ENCODE assay signal across 16 mouse cellular contexts in the genomic region with DNA sequence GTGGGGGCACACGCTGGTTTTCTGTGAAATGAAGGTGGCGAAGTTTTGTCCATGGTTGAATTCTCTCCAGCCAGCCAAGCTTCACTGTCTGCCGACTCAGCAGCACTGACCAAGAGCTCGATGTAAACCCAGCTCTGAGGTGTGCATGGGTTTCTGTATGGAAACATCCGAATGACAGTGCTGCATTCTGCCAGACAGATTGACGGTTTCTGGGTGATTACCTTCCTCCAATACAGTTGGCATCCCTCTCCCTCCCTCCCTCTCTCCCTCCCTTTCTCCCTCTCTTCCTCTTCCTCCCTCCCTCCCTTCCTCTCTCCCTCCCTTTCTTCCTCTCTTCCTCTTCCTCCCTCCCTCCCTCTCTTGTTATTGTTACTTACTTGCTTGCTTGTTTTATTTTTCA.
A peak's percentile ranks its signal among the peaks of the same experiment; 100 is the strongest.
DNase-seq lines count a peak whose midpoint lies in the region; ATAC-seq and TF ChIP-seq lines count a peak whose summit lies in the region.
"Had no signal": no experiment of that assay in that cellular context is flagged by ENCODE, and none has a peak within 500 bp of the region (broad histone marks: within the 10 kb centered on the region; RNA-seq: fewer than 3 reads in every experiment).

No protein-coding gene starts in this region.

- peak overlapping the region; percentile 81 for H3K27ac ChIP-seq in midbrain, embryonic 13.5 days
- H3K27ac ChIP-seq in midbrain, postnatal 0 days (ENCODE audit: low read depth, low read length), result no peak overlapping the region
- H3K27ac ChIP-seq in forebrain, embryonic 12.5 days, result peak overlapping the region; percentile 80
- peak overlapping the region; percentile 83 for H3K27ac ChIP-seq in hindbrain, embryonic 13.5 days
- peak overlapping the region; percentile 51; the same call in 1 of the 2 replicates for H3K27ac ChIP-seq in neural tube, embryonic 15.5 days (replicated peaks)

- WGBS in midbrain, embryonic 13.5 days, result 56% methylated on average over 6 of the region's 6 CpGs
- WGBS in midbrain, postnatal 0 days, result 46% methylated on average over 6 of the region's 6 CpGs
- WGBS in forebrain, embryonic 12.5 days, result 64% methylated on average over 6 of the region's 6 CpGs
- 44% methylated on average over 6 of the region's 6 CpGs for WGBS in hindbrain, embryonic 13.5 days
- WGBS in neural tube, embryonic 15.5 days, result 42% methylated on average over 6 of the region's 6 CpGs

- no peak for TF ChIP-seq CTCF in midbrain, postnatal 0 days (IDR thresholded peaks at IDR 0.05)

- no peaks in the 10 kb centered on the region for H3K9me3 ChIP-seq in midbrain, embryonic 13.5 days
- H3K9me3 ChIP-seq in midbrain, postnatal 0 days (ENCODE audit: low read length), result no peaks in the 10 kb centered on the region
- H3K9me3 ChIP-seq in forebrain, embryonic 12.5 days, result no peaks in the 10 kb centered on the region
- H3K9me3 ChIP-seq in hindbrain, embryonic 13.5 days, result no peaks in the 10 kb centered on the region
- H3K9me3 ChIP-seq in neural tube, embryonic 15.5 days (replicated peaks), result no peaks in the 10 kb centered on the region

- H3K4me3 ChIP-seq in midbrain, embryonic 13.5 days (replicated peaks), result no peak overlapping the region
- no peak overlapping the region for H3K4me3 ChIP-seq in midbrain, postnatal 0 days (ENCODE audit: low read depth, low read length)
- H3K4me3 ChIP-seq in forebrain, embryonic 12.5 days (replicated peaks), result no peak overlapping the region
- no peak overlapping the region for H3K4me3 ChIP-seq in hindbrain, embryonic 13.5 days
- no peak overlapping the region for H3K4me3 ChIP-seq in neural tube, embryonic 15.5 days (replicated peaks)

- DNase-seq in midbrain, postnatal 0 days (ENCODE audit: low spot score), result no peak
- no peak for DNase-seq in kidney, postnatal 36 days
- DNase-seq in embryo, embryonic 10.5 days (ENCODE audit: low spot score), result no peak
- DNase-seq: cerebellum, postnatal 14 days; gastrocnemius, postnatal 10 days; kidney, adult 9 months; left cerebral cortex, postnatal 4 days; lung, embryonic 14.5 days; lung, postnatal 4 days; spleen, adult 18-20 months; thymus, adult 2 months had no signal

- no peak overlapping the region for H3K4me2 ChIP-seq in midbrain, embryonic 13.5 days (replicated peaks)
- H3K4me2 ChIP-seq in midbrain, postnatal 0 days (ENCODE audit: low read depth, low read length, poor library complexity, severe bottlenecking), result no peak overlapping the region
- no peak overlapping the region for H3K4me2 ChIP-seq in forebrain, embryonic 12.5 days
- H3K4me2 ChIP-seq in hindbrain, embryonic 13.5 days, result no peak overlapping the region
- no peak overlapping the region for H3K4me2 ChIP-seq in neural tube, embryonic 15.5 days
- H3K4me2 ChIP-seq: lung, embryonic 14.5 days had no signal

- no peaks in the 10 kb centered on the region for H3K27me3 ChIP-seq in midbrain, embryonic 13.5 days
- no peaks in the 10 kb centered on the region for H3K27me3 ChIP-seq in midbrain, postnatal 0 days (ENCODE audit: insufficient read depth, low read length)
- no peaks in the 10 kb centered on the region for H3K27me3 ChIP-seq in forebrain, embryonic 12.5 days
- H3K27me3 ChIP-seq in hindbrain, embryonic 13.5 days, result no peaks in the 10 kb centered on the region
- no peaks in the 10 kb centered on the region for H3K27me3 ChIP-seq in neural tube, embryonic 15.5 days (replicated peaks)

- no peaks in the 10 kb centered on the region for H3K36me3 ChIP-seq in midbrain, embryonic 13.5 days
- no peaks in the 10 kb centered on the region for H3K36me3 ChIP-seq in midbrain, postnatal 0 days (ENCODE audit: insufficient read depth, low read length)
- H3K36me3 ChIP-seq in forebrain, embryonic 12.5 days (replicated peaks), result no peaks in the 10 kb centered on the region
- H3K36me3 ChIP-seq in hindbrain, embryonic 13.5 days, result no peaks in the 10 kb centered on the region
- H3K36me3 ChIP-seq in neural tube, embryonic 15.5 days, result no peaks in the 10 kb centered on the region

- ATAC-seq in midbrain, embryonic 13.5 days, result no peak
- ATAC-seq in midbrain, postnatal 0 days (ENCODE audit: low FRiP score), result no peak
- no peak for ATAC-seq in forebrain, embryonic 12.5 days (ENCODE audit: low FRiP score)
- no peak; the same call in 1 of the 2 replicates for ATAC-seq in hindbrain, embryonic 13.5 days (ENCODE audit: low FRiP score)
- 0 out of 2 replicates have a peak, but pooled peaks have one; percentile 23 for ATAC-seq in neural tube, embryonic 15.5 days (ENCODE audit: low FRiP score)
- ATAC-seq: inflammation-experienced regulatory T-cells, adult 6 months had no signal

- 0 out of 2 replicates have a peak overlapping the region, but pooled peaks have one; percentile 28 for H3K9ac ChIP-seq in midbrain, embryonic 13.5 days (replicated peaks)
- H3K9ac ChIP-seq in midbrain, postnatal 0 days (replicated peaks; ENCODE audit: low read length, poor library complexity, severe bottlenecking), result no peak overlapping the region
- H3K9ac ChIP-seq in forebrain, embryonic 12.5 days, result no peak overlapping the region; the same call in 1 of the 2 replicates
- H3K9ac ChIP-seq in hindbrain, embryonic 13.5 days, result 0 out of 2 replicates have a peak overlapping the region, but pooled peaks have one; percentile 16
- H3K9ac ChIP-seq in neural tube, embryonic 15.5 days (replicated peaks), result no peak overlapping the region
- H3K9ac ChIP-seq: lung, embryonic 14.5 days had no signal

- peaks cover 66% of the 10 kb centered on the region for H3K4me1 ChIP-seq in midbrain, embryonic 13.5 days (replicated peaks)
- H3K4me1 ChIP-seq in midbrain, postnatal 0 days (ENCODE audit: insufficient read depth, low read length), result peaks cover 14% of the 10 kb centered on the region
- H3K4me1 ChIP-seq in forebrain, embryonic 12.5 days, result peaks cover 59% of the 10 kb centered on the region
- peaks cover 75% of the 10 kb centered on the region for H3K4me1 ChIP-seq in hindbrain, embryonic 13.5 days (replicated peaks)
- H3K4me1 ChIP-seq in neural tube, embryonic 15.5 days, result peaks cover 66% of the 10 kb centered on the region

Comparison
In these comparisons a context has a peak if more than half of its experiments do, and no peak if none do; other contexts are left out.
1. H3K9ac ChIP-seq: peak in midbrain, embryonic 13.5 days (single experiment) and hindbrain, embryonic 13.5 days (single experiment); none in midbrain, postnatal 0 days (single experiment), forebrain, embryonic 12.5 days (single experiment) and neural tube, embryonic 15.5 days (single experiment).